Mouse (Mus musculus): ENCODE measurements around the gene Klhl22.

Gene Klhl22

GRCm38 (mm10) chr16:17757756-17758155 lies 1.7 kb upstream of the Klhl22 start:
- DNase-seq (ENCODE audit: low spot score), result no peak

DNA sequence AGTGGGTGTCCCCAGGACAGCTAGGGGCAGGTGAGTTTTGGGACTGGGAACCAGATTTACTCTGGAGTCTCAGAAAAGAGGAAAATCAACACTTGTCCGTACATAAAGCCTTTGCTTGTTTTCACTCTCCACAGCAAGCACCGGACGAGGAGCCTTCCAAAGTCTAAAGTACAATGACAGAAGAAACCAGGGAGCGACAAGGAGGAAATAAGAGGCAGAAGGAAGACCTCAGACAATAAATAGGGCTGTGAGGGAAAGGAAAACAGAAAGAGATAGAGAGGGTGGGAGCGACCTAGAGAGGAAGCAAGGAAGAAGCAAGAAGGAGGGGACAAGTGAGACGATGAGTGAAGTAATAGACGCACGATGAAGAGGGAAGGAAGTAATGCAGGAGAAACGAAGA lies 516 bp upstream of the Klhl22 start:
- DNase-seq (ENCODE audit: low spot score), result no peak

DNA sequence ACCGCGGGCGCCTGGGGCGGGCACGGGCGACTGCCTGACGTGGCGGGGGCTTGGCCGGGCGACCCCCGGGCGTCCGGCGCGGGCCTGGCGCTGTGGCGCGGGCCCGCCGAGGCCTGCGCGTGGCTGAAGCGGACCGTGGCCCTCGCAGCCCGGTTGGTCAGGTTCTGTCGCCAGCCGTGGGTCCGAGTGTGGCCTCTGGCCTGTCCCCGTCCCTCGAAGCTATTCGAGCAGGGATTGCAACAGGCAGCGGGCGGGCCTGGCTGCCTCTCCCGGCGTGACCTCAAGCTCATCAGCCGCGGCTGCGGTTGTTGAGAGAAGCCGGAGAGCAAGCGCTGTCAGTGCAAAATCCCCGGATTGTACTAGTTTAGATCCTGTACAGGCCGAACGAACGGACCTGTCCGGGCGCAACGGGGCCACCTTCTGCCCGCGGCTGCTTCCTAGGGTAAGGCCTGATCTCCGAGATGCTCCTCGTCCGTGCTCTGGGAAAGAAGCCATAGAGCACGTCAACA lies 449 bp downstream of the Klhl22 start:
- DNase-seq (ENCODE audit: low spot score), result peak; percentile 16

DNA sequence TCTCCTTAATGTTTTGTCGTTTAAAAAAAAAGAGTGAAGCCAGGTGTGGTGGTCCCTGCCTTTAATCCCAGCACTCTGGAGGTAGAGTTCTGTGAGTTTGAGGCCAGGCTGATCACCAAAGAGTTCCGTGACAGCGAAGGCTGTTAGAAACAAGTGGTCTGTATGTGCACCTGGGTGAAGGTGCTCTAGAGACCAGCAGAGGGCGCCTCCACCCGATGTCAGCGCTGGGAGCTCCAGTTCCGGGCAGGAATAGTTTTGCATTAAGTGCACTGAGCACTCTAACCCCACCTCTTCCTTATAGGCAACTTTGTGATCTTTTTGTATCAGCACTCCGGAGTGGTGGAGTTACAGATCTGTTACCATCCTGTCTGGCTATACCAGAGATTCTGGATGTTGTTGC lies 1.2 kb downstream of the Klhl22 start:
- DNase-seq (ENCODE audit: low spot score), result peak; percentile 21

DNA sequence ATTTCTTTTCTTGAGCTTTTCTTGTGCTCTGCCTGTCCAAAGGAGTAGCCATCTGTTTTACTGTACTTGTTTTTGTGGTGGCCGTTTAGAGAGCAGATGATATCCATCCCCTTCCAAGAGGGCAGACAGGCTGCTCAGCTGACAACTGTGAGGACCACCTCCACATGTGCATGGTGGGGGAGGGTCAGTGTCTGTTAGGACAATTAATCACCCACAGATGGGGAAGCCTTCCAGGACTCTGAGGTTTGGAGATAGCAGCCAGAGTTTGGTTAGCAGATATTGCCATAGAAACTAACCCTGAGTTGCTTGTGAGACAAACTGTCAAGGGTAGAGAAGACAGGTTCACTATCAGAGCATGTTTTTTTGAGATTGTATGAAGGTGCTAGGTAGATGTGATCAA lies 1.7 kb downstream of the Klhl22 start:
- no peak for DNase-seq (ENCODE audit: low spot score)

DNA sequence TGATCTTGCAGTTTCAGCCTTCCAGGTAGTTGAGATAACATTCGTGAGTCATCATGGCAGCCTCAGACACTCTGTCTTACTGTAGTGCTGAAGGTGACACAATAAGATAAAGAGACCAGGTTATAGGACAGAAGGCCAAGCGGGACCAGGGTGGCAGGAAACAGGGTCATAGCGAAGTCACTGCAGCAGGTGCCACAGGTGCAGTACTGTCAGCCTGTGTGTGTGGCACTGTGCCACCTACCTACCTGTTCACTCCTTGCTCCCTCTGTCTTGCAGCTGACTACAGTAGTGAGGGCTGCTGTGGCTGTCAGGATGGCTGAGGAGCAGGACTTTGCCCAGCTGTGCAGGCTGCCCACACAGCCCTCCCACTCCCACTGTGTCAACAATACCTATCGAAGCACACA lies 4.7 kb downstream of the Klhl22 start:
- no peak for DNase-seq (ENCODE audit: low spot score)

DNA sequence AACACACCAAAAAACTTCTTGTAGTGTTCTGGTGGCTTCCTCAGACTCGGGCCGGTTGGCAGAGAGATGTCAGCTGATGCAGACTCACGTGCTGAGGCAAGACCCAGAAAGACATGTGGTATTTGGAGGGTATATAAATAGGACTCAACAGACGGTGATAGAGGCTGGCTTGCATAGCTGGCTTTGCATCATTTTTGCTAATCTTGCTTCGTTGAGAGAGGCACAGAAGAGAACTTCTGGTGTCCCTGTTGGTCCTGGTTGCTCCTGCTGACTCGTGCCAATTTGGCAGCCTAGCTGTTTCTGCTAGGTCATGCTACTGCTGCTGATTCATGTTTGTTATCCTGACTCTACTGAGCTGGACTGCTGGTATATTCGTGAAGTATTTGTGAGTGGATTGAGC lies 9.4 kb downstream of the Klhl22 start:
- DNase-seq (ENCODE audit: low spot score), result no peak

- DNase-seq (ENCODE audit: low spot score), result no peak
Measured at GRCm38 (mm10) chr16:17771117-17771865, 11.9 kb downstream of the Klhl22 start.

GRCm38 (mm10) chr16:17776828-17777227 lies 17.4 kb downstream of the Klhl22 start:
- DNase-seq (ENCODE audit: low spot score), result no peak

- no peak for DNase-seq (ENCODE audit: low spot score)
Measured at GRCm38 (mm10) chr16:17778223-17778622, 18.8 kb downstream of the Klhl22 start.

GRCm38 (mm10) chr16:17779692-17780091 lies 20.3 kb downstream of the Klhl22 start:
- DNase-seq (ENCODE audit: low spot score), result no peak

DNA sequence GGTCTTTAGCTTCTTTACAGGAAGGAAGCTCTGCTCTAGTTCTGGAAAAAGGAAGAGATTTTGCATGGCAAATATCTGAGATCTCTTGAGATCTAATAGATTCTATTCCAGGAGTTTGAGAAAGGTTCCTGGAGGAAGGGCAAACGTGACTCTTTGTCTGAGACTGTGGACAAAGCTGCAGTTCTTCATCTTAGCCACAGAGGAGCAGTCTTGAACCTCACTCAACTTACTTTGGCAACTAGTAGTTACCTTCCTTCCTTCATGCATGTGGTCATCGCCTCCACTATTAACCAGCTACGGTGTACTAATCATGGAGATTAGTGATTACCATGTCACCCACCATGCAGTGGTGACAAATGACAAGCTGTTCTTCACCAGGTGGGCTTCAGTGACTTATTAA lies 25.9 kb downstream of the Klhl22 start:
- no peak for DNase-seq (ENCODE audit: low spot score)

DNA sequence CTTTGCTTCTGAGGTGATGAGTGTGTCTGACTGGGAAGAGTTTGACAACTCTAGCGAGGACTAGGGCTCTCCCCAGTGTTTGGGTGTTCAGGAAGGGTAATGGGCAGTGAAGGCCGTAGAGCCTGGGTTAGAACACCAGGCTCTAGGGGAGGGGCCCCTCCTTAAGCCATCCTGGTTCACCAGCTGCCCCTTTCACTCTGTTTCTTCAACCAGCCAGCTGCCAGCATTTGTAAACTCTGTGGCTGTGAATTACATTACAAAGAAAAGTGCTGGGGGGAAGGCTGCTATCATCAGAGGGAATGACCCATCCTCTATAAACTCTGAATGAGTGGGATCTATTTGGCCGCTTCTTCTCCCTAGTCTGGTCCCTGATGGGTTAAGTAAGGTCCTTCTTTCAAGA lies 33.3 kb downstream of the Klhl22 start:
- no peak for DNase-seq (ENCODE audit: low spot score)

GRCm38 (mm10) chr16:17794047-17794446 lies 34.6 kb downstream of the Klhl22 start:
- DNase-seq (ENCODE audit: low spot score), result no peak

- no peak for DNase-seq (ENCODE audit: low spot score)
Measured at GRCm38 (mm10) chr16:17795643-17796042, 36.2 kb downstream of the Klhl22 start.

GRCm38 (mm10) chr16:17796519-17796918 lies 37.1 kb downstream of the Klhl22 start:
- no peak for DNase-seq (ENCODE audit: low spot score)

GRCm38 (mm10) chr16:17796971-17797811 lies 37.8 kb downstream of the Klhl22 start, which contains the start of gene Scarf2:
Gene Scarf2 (plus strand): TSS chr16:17797282.
- DNase-seq (ENCODE audit: low spot score), result no peak

GRCm38 (mm10) chr16:17797812-17798311 lies 38.4 kb downstream of the Klhl22 start:
- no peak for DNase-seq (ENCODE audit: low spot score)

DNA sequence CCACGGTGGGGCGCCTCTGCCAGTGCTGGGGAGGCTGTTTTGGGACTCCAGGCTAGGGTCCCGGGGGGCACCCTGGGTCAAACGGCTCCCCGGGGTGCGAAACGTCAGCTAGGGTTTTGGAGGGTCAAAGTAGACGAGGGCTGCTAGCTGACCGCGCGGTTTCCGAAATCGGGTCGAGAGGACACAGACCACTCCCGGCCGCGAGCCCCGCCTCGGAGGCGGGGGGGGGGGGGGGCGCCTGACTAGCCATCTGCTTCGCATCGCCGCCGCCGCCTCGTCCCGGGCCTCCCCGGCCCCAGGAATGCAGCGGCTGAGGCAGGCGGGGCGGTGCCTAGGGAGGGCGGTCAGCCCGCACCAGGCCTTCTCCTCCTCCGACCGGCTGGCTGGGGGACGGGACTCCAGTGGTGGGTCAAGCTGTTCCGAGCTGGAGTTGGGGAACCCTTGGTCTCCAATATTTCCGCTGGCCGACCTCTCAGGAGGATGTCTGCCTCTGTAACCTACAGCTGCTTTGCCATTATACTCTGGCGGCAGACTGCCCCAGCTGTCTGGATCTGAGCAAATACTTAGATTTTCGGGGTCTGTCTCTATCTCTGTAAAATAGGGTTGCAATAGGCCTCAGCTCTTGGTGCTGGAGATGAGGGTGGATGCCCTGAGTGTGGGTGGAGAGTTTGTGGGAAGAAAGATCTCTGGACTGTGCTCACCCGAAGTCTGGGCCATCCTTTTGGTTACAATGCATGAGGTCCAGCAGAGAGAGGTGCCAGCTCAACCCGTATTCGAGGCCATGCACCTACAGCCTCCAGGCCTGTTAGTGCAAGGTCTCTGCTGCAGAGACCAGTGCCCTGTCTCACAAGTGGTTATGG lies 39.1 kb downstream of the Klhl22 start:
- no peak for DNase-seq (ENCODE audit: low spot score)

DNA sequence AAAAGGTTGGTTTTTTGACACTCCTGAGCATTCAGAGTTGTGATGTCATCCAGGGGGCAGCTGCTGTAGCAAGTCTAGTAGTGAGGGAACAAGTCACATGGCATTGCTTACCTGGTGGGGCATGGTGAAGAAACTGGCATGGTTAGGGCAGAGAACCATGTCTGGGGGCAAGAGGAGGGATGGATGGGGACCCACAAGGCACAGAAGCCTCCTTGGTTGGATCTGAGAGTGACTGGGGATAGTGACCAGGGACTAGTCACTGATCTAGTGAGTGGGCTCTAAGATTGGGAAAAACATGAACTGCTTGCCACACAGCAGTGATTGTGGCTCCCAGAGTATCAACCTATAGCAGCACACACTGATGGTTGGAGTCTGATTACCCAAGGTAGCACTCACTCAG lies 40.2 kb downstream of the Klhl22 start:
- no peak for DNase-seq (ENCODE audit: low spot score)

GRCm38 (mm10) chr16:17801777-17802455 lies 42.5 kb downstream of the Klhl22 start:
- no peak for DNase-seq (ENCODE audit: low spot score)

Data from left cerebral cortex, adult 11 months (tissue).